Mouse (Mus musculus) hindbrain, embryonic 14.5 days (tissue): Measurements from ENCODE around the gene Ythdf2. TPM values are rescaled to one million over a fixed set of nuclear protein-coding genes. Genes with fewer than 3 reads are reported as not detected.

Source experiments
- ATAC-seq: fragments of 200-750 bp; cut with Nextera tagmentation; 2 replicates; pipeline ENCODE4 v1.8.0; 2017; ENCODE audit warnings: moderate number of reproducible peaks, mild to moderate bottlenecking, moderate TSS enrichment, moderate library complexity; ENCODE audit not compliant: low FRiP score
- DNase-seq: peaks from one replicate; pipeline ENCODE4 v3.0.0-alpha.2; 2015; ENCODE audit warnings: low spot score
- H3K27ac ChIP-seq: fragments of 300-500 bp; sonication (generic); 2 replicates; pipeline ENCODE4 v1.5.1; 2014; ENCODE audit warnings: mild to moderate bottlenecking, moderate library complexity
- H3K27me3 ChIP-seq: fragments of 300-500 bp; sonication (generic); 2 replicates; pipeline ENCODE4 v1.6.1; 2014; ENCODE audit warnings: mild to moderate bottlenecking, low read length, mixed read lengths; ENCODE audit not compliant: control insufficient read depth, insufficient read depth
- H3K36me3 ChIP-seq: fragments of 300-500 bp; sonication (generic); replicated peaks from 2 replicates; pipeline ENCODE4 v1.6.1; 2014; ENCODE audit not compliant: control insufficient read depth, insufficient read depth
- H3K4me1 ChIP-seq: fragments of 300-500 bp; sonication (generic); replicated peaks from 2 replicates; pipeline ENCODE4 v1.6.1; 2014; ENCODE audit warnings: antibody characterized with exemption, low read length, mixed read lengths; ENCODE audit not compliant: control insufficient read depth, insufficient read depth
- H3K4me2 ChIP-seq: fragments of 300-500 bp; sonication (generic); replicated peaks from 2 replicates; pipeline ENCODE4 v1.6.1; 2014; ENCODE audit warnings: mild to moderate bottlenecking, moderate library complexity
- H3K4me3 ChIP-seq: fragments of 300-500 bp; sonication (generic); replicated peaks from 2 replicates; pipeline ENCODE4 v1.5.1; 2014; ENCODE audit warnings: mild to moderate bottlenecking, low read length
- H3K9ac ChIP-seq: fragments of 300-500 bp; sonication (generic); 2 replicates; pipeline ENCODE4 v1.6.1; 2014
- H3K9me3 ChIP-seq: fragments of 300-500 bp; sonication (generic); 2 replicates; pipeline ENCODE4 v1.6.1; 2016; ENCODE audit warnings: low read length; ENCODE audit not compliant: control insufficient read depth
- WGBS: fragments of 180-500 bp; shearing (Covaris S2); extraction: QIAGEN DNeasy Blood & Tissue Kit; methylation state at CpG from one replicate; pipeline ENCODE4 v1.1.7; 2014; 5-methylcytosine and 5-hydroxymethylcytosine counted together
- polyA plus RNA-seq: library from polyadenylated mRNA; unstranded; fragments of >200 nt; fragmentation: Nextera tagmentation; extraction: Ambion mirVana; gene quantifications from 2 replicates; pipeline ENCODE4 v1.2.1, GENCODE M21; 2014

Ythdf2 gene
- polyA plus RNA-seq, 1 experiment from 2014 or later = 122 TPM

GRCm38 (mm10) chr4:132167436-132167835 lies 44.7 kb downstream of the Ythdf2 start:
- DNase-seq (no peak), ATAC-seq (no peak)
- H3K36me3 ChIP-seq = no peaks in the 10 kb centered on the region
- 79% methylated on average over 3 of the region's 3 CpGs for WGBS
- H3K9ac ChIP-seq = no peak overlapping the region
- H3K27me3 ChIP-seq = no peaks in the 10 kb centered on the region
- no peak overlapping the region for H3K4me3 ChIP-seq
- no peak overlapping the region for H3K4me2 ChIP-seq
- no peak overlapping the region for H3K27ac ChIP-seq
- no peaks in the 10 kb centered on the region for H3K9me3 ChIP-seq
- peaks cover 6% of the 10 kb centered on the region; the same call in 1 of the 2 replicates for H3K4me1 ChIP-seq

GRCm38 (mm10) chr4:132166350-132167290 lies 45.5 kb downstream of the Ythdf2 start:
- Histone ChIP-seq H3K4me3 (no peak overlapping the region), H3K9me3 (no peaks in the 10 kb centered on the region), H3K27ac (no peak overlapping the region), H3K9ac (no peak overlapping the region), H3K4me1 (peaks cover 6% of the 10 kb centered on the region; the same call in 1 of the 2 replicates), H3K36me3 (no peaks in the 10 kb centered on the region), H3K27me3 (no peaks in the 10 kb centered on the region), H3K4me2 (no peak overlapping the region)
- WGBS = 61% methylated on average over 16 of the region's 16 CpGs
- no peak for ATAC-seq
- DNase-seq = no peak

GRCm38 (mm10) chr4:132165691-132166090 lies 46.4 kb downstream of the Ythdf2 start:
- Histone ChIP-seq H3K9ac (no peak overlapping the region), H3K9me3 (no peaks in the 10 kb centered on the region), H3K27ac (no peak overlapping the region), H3K4me1 (peaks cover 6% of the 10 kb centered on the region; the same call in 1 of the 2 replicates), H3K27me3 (no peaks in the 10 kb centered on the region), H3K4me3 (no peak overlapping the region), H3K36me3 (no peaks in the 10 kb centered on the region), H3K4me2 (no peak overlapping the region)
- WGBS = 40% methylated on average over 14 of the region's 14 CpGs
- ATAC-seq (no peak), DNase-seq (no peak)

- Histone ChIP-seq H3K27me3 (no peaks in the 10 kb centered on the region), H3K36me3 (no peaks in the 10 kb centered on the region), H3K4me3 (no peak overlapping the region), H3K9me3 (no peaks in the 10 kb centered on the region), H3K9ac (no peak overlapping the region), H3K27ac (no peak overlapping the region), H3K4me2 (no peak overlapping the region), H3K4me1 (peaks cover 5% of the 10 kb centered on the region; the same call in 1 of the 2 replicates)
- 57% methylated on average over 12 of the region's 12 CpGs for WGBS
- ATAC-seq (no peak), DNase-seq (no peak)
Measured at GRCm38 (mm10) chr4:132156941-132157622, 55.0 kb downstream of the Ythdf2 start.

- no peak for ATAC-seq
- peak; percentile 46 for DNase-seq
- H3K27ac ChIP-seq = no peak overlapping the region
- H3K36me3 ChIP-seq = no peaks in the 10 kb centered on the region
- H3K4me1 ChIP-seq = peaks cover 5% of the 10 kb centered on the region; the same call in 1 of the 2 replicates
- H3K27me3 ChIP-seq = no peaks in the 10 kb centered on the region
- H3K9me3 ChIP-seq = no peaks in the 10 kb centered on the region
- no peak overlapping the region for H3K9ac ChIP-seq
- no peak overlapping the region for H3K4me3 ChIP-seq
- 2% methylated on average over 6 of the region's 6 CpGs for WGBS
- no peak overlapping the region for H3K4me2 ChIP-seq
Measured at GRCm38 (mm10) chr4:132154877-132155670, 57.0 kb downstream of the Ythdf2 start.

GRCm38 (mm10) chr4:132151673-132152072 lies 60.4 kb downstream of the Ythdf2 start:
- Histone ChIP-seq H3K36me3 (no peaks in the 10 kb centered on the region), H3K27me3 (peaks cover 3% of the 10 kb centered on the region; the same call in 1 of the 2 replicates), H3K4me3 (no peak overlapping the region), H3K4me1 (peaks cover 5% of the 10 kb centered on the region; the same call in 1 of the 2 replicates), H3K9ac (no peak overlapping the region), H3K27ac (no peak overlapping the region), H3K9me3 (no peaks in the 10 kb centered on the region), H3K4me2 (no peak overlapping the region)
- WGBS = 70% methylated on average over 1 of the region's 1 CpGs
- DNase-seq (no peak), ATAC-seq (no peak)

- H3K27ac ChIP-seq = no peak overlapping the region
- peaks cover 58% of the 10 kb centered on the region for H3K27me3 ChIP-seq
- no peaks in the 10 kb centered on the region for H3K36me3 ChIP-seq
- WGBS = 75% methylated on average over 5 of the region's 5 CpGs
- H3K4me1 ChIP-seq = no peaks in the 10 kb centered on the region
- no peak overlapping the region for H3K4me3 ChIP-seq
- H3K4me2 ChIP-seq = no peak overlapping the region
- no peak overlapping the region for H3K9ac ChIP-seq
- ATAC-seq (no peak), DNase-seq (no peak)
- H3K9me3 ChIP-seq = no peaks in the 10 kb centered on the region
Measured at GRCm38 (mm10) chr4:132146201-132146600, 65.9 kb downstream of the Ythdf2 start.

GRCm38 (mm10) chr4:132145092-132145491 lies 67.0 kb downstream of the Ythdf2 start:
- no peaks in the 10 kb centered on the region for H3K4me1 ChIP-seq
- ATAC-seq (no peak), DNase-seq (no peak)
- 44% methylated on average over 10 of the region's 10 CpGs for WGBS
- H3K4me2 ChIP-seq = peak overlapping the region; percentile 68; the same call in 1 of the 2 replicates
- peaks cover 62% of the 10 kb centered on the region for H3K27me3 ChIP-seq
- H3K27ac ChIP-seq = no peak overlapping the region
- no peak overlapping the region for H3K9ac ChIP-seq
- no peaks in the 10 kb centered on the region for H3K9me3 ChIP-seq
- H3K36me3 ChIP-seq = no peaks in the 10 kb centered on the region
- H3K4me3 ChIP-seq = no peak overlapping the region
